ENCODE assay signal across 15 mouse cellular contexts in the genomic region with DNA sequence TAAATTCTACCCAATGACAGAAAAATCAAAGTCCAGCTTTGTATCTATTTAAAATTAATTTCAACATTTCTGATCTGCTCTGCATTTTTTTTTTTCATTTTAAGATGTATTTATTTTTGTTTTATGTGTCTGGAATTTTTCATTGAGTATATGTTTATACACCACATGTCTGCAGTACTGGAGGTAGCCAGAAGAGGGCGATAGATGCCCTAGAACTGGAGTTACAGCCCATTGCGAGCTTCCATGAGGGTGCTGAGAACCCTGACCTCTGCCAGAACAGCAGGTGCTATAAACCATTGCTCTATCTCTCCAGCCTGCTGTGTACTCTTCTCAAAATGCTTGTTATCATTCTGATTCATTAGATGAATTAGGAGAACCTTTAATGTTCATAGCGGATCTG.
DNase-seq lines count a peak whose midpoint lies in the region; ATAC-seq and TF ChIP-seq lines count a peak whose summit lies in the region.
"Had no signal": no experiment of that assay in that cellular context is flagged by ENCODE, and none has a peak within 500 bp of the region (broad histone marks: within the 10 kb centered on the region; RNA-seq: fewer than 3 reads in every experiment).

No protein-coding gene starts in this region.

- no peak overlapping the region for H3K27ac ChIP-seq in left cerebral cortex, adult 2 months
- no peak overlapping the region for H3K27ac ChIP-seq in neural tube, embryonic 15.5 days (replicated peaks)
- H3K27ac ChIP-seq: limb, embryonic 12.5 days; midbrain, embryonic 13.5 days; neural tube, embryonic 13.5 days had no signal

- H3K4me3 ChIP-seq in left cerebral cortex, adult 2 months, result no peak overlapping the region
- no peak overlapping the region for H3K4me3 ChIP-seq in G1E (ENCODE audit: low read depth, low read length)
- no peak overlapping the region for H3K4me3 ChIP-seq in neural tube, embryonic 15.5 days (replicated peaks)
- H3K4me3 ChIP-seq: limb, embryonic 12.5 days; midbrain, embryonic 13.5 days; neural tube, embryonic 13.5 days had no signal

- no peaks in the 10 kb centered on the region for H3K4me1 ChIP-seq in G1E (ENCODE audit: insufficient read depth, low read depth, low read length)
- H3K4me1 ChIP-seq in neural tube, embryonic 15.5 days, result peaks cover 5% of the 10 kb centered on the region

- no peak for ATAC-seq in G1E (ENCODE audit: extremely low read depth, insufficient number of reproducible peaks, low FRiP score, poor library complexity, severe bottlenecking)
- ATAC-seq in neural tube, embryonic 15.5 days (ENCODE audit: low FRiP score), result no peak
- ATAC-seq: forebrain, embryonic 16.5 days; hindbrain, embryonic 16.5 days; midbrain, embryonic 13.5 days had no signal

- peaks cover 3% of the 10 kb centered on the region; the same call in 1 of the 2 replicates for H3K9me3 ChIP-seq in G1E (replicated peaks)
- H3K9me3 ChIP-seq in neural tube, embryonic 15.5 days (replicated peaks), result no peaks in the 10 kb centered on the region
- H3K9me3 ChIP-seq: midbrain, embryonic 13.5 days had no signal

- DNase-seq in left cerebral cortex, adult 2 months (ENCODE audit: extremely low spot score in 1 of 2, low spot score in 2 of 2), result no peak
- no peak for DNase-seq in left cerebral cortex, adult 11 months (ENCODE audit: low spot score)
- peak; percentile 55 to 58 for DNase-seq in B cell, adult 2 months
- no peak for DNase-seq in G1E (ENCODE audit: low spot score)
- DNase-seq in naive thymus-derived CD4-positive, alpha-beta T cell, adult 2 months (ENCODE audit: low read depth), result peak; percentile 28
- DNase-seq in retina, postnatal 1 day, result no peak
- DNase-seq: layer of hippocampus, postnatal 36 days; lung, postnatal 14 days; thymus, postnatal 36 days had no signal

- 86% methylated on average over 3 of the region's 3 CpGs for WGBS in neural tube, embryonic 15.5 days

- H3K4me2 ChIP-seq in neural tube, embryonic 15.5 days, result no peak overlapping the region
- H3K4me2 ChIP-seq: limb, embryonic 12.5 days; midbrain, embryonic 13.5 days; neural tube, embryonic 13.5 days had no signal

- no peaks in the 10 kb centered on the region for H3K27me3 ChIP-seq in G1E (ENCODE audit: insufficient read depth, low read length)
- 0 out of 2 replicates have a peak, but pooled peaks cover 2% of the 10 kb centered on the region for H3K27me3 ChIP-seq in neural tube, embryonic 15.5 days (replicated peaks)
- H3K27me3 ChIP-seq: limb, embryonic 12.5 days; neural tube, embryonic 13.5 days had no signal

- no peaks in the 10 kb centered on the region for H3K36me3 ChIP-seq in G1E (replicated peaks)
- no peaks in the 10 kb centered on the region for H3K36me3 ChIP-seq in neural tube, embryonic 15.5 days
- H3K36me3 ChIP-seq: limb, embryonic 12.5 days; midbrain, embryonic 13.5 days; neural tube, embryonic 13.5 days had no signal

- intact Hi-C loops in left cerebral cortex, adult 2 months (cut with DNase I), result no loop called here

- TF ChIP-seq CTCF in left cerebral cortex, adult 2 months (IDR thresholded peaks at IDR 0.05), result peak; percentile 16
- 0 out of 2 replicates have a peak, but pooled peaks have one; percentile 12 for TF ChIP-seq CTCF in G1E (IDR thresholded peaks at IDR 0.05; ENCODE audit: low read depth, low read length)

- H3K9ac ChIP-seq in neural tube, embryonic 15.5 days (replicated peaks), result no peak overlapping the region
- H3K9ac ChIP-seq: limb, embryonic 12.5 days; midbrain, embryonic 13.5 days; neural tube, embryonic 13.5 days had no signal

Comparison
In these comparisons a context has a peak if more than half of its experiments do, and no peak if none do; other contexts are left out.
1. DNase-seq: peak in B cell, adult 2 months (2 of 2) and naive thymus-derived CD4-positive, alpha-beta T cell, adult 2 months (single experiment); none in left cerebral cortex, adult 2 months (0 of 2), left cerebral cortex, adult 11 months (single experiment), G1E (single experiment) and retina, postnatal 1 day (single experiment).